Mouse (Mus musculus) heart, postnatal 0 days (tissue): ENCODE data around the gene Gabbr1.

Experiments used
- CTCF ChIP-seq: IDR thresholded peaks from 2 replicates; pipeline ENCODE4 v1.5.1; 2016; ENCODE audit warnings: antibody characterized with exemption, control low read depth, low read depth
- EP300 ChIP-seq: IDR thresholded peaks from 2 replicates; pipeline ENCODE4 v1.6.1; 2016; ENCODE audit warnings: antibody characterized with exemption, low read depth

DNA sequence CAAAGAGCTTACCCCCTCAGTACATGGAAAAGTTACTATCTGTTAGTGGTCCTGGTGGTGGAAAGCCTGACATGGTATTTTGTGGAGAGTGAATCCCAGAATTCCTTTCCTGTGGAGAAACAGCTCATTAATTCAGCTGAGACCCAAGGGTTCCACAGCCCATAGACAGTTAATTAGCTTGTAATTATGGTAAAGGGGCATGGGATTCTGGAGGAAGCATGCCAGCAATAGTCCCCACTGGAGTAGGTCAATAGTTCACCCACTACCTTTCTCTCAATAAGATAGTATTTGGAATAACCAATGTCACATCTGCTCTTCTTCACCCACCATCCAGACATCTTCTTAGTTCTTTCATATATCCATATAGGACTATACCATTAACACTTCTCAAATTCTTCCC lies 42.6 kb downstream of the Gabbr1 start, which contains the start of gene Olfr90:
- TF ChIP-seq CTCF (no peak), EP300 (no peak)
